Mouse (Mus musculus): ENCODE data around the gene Frmd4a. TPM values are rescaled to one million over a fixed set of nuclear protein-coding genes. Genes with fewer than 3 reads are reported as not detected.

The Frmd4a gene
- total and polyA plus RNA-seq, 3 experiments, result 10.4 to 21.0 (median 20.0) TPM

- Histone ChIP-seq H3K79me2 (replicated peaks; ENCODE audit: control insufficient read depth, insufficient read depth, low read length) (peaks cover 1% of the 10 kb centered on the region; the same call in 1 of the 2 replicates), H3K27me3 (ENCODE audit: control insufficient read depth, insufficient read depth, low read length) (no peaks in the 10 kb centered on the region), H3K27ac (no peak overlapping the region), H3K9ac (ENCODE audit: low read depth, low read length) (no peak overlapping the region), H3K36me3 (ENCODE audit: control insufficient read depth, insufficient read depth, low read length) (peaks cover 2% of the 10 kb centered on the region), H3K4me1 (ENCODE audit: control insufficient read depth, insufficient read depth, low read length) (peaks cover 7% of the 10 kb centered on the region; the same call in 1 of the 2 replicates), H3K4me3 (no peak overlapping the region)
- intact Hi-C loops (cut with DNase I), result no loop called here
- DNase-seq, result no peak
- WGBS, result 81% methylated on average over 5 of the region's 5 CpGs
- TF ChIP-seq CTCF (IDR thresholded peaks at IDR 0.05) (no peak), EP300 (IDR thresholded peaks at IDR 0.05; ENCODE audit: insufficient read depth, low read depth, low read length) (no peak), POLR2A (IDR thresholded peaks at IDR 0.05; ENCODE audit: insufficient read depth, low read depth, low read length) (no peak)
Measured at GRCm38 (mm10) chr2:4406977-4407376, 389.5 kb downstream of the Frmd4a start.

GRCm38 (mm10) chr2:4409810-4410433, 392.4 kb downstream of the Frmd4a start:
- no peak overlapping the region for H3K4me3 ChIP-seq
- H3K9ac ChIP-seq (ENCODE audit: low read depth, low read length), result no peak overlapping the region
- no peaks in the 10 kb centered on the region for H3K27me3 ChIP-seq (ENCODE audit: control insufficient read depth, insufficient read depth, low read length)
- H3K4me1 ChIP-seq (ENCODE audit: control insufficient read depth, insufficient read depth, low read length), result peaks cover 6% of the 10 kb centered on the region; the same call in 1 of the 2 replicates
- H3K27ac ChIP-seq, result peak overlapping the region; percentile 48
- peaks cover 1% of the 10 kb centered on the region; the same call in 1 of the 2 replicates for H3K79me2 ChIP-seq (replicated peaks; ENCODE audit: control insufficient read depth, insufficient read depth, low read length)
- TF ChIP-seq CTCF (IDR thresholded peaks at IDR 0.05), result peak; percentile 17; the same call in 1 of the 2 replicates
- TF ChIP-seq EP300 (IDR thresholded peaks at IDR 0.05; ENCODE audit: insufficient read depth, low read depth, low read length), result no peak
- peaks cover 2% of the 10 kb centered on the region for H3K36me3 ChIP-seq (ENCODE audit: control insufficient read depth, insufficient read depth, low read length)
- WGBS, result 51% methylated on average over 8 of the region's 8 CpGs
- no peak for DNase-seq
- intact Hi-C loops (cut with DNase I), result no loop called here

GRCm38 (mm10) chr2:4412870-4413595, 395.5 kb downstream of the Frmd4a start:
- intact Hi-C loops (cut with DNase I), result no loop called here
- Histone ChIP-seq H3K79me2 (replicated peaks; ENCODE audit: control insufficient read depth, insufficient read depth, low read length) (no peaks in the 10 kb centered on the region), H3K27ac (no peak overlapping the region), H3K36me3 (ENCODE audit: control insufficient read depth, insufficient read depth, low read length) (peaks cover 2% of the 10 kb centered on the region), H3K27me3 (ENCODE audit: control insufficient read depth, insufficient read depth, low read length) (no peaks in the 10 kb centered on the region), H3K9ac (ENCODE audit: low read depth, low read length) (no peak overlapping the region), H3K4me3 (no peak overlapping the region), H3K4me1 (ENCODE audit: control insufficient read depth, insufficient read depth, low read length) (peaks cover 6% of the 10 kb centered on the region; the same call in 1 of the 2 replicates)
- WGBS, result 17% methylated on average over 5 of the region's 5 CpGs
- TF ChIP-seq EP300 (IDR thresholded peaks at IDR 0.05; ENCODE audit: insufficient read depth, low read depth, low read length) (no peak), POLR2A (IDR thresholded peaks at IDR 0.05; ENCODE audit: insufficient read depth, low read depth, low read length) (no peak), CTCF (IDR thresholded peaks at IDR 0.05) (no peak)
- peak in 1 of 2 experiments; percentile 46 for DNase-seq

GRCm38 (mm10) chr2:4413596-4414335, 396.2 kb downstream of the Frmd4a start:
- Histone ChIP-seq H3K4me3 (no peak overlapping the region), H3K27ac (no peak overlapping the region), H3K36me3 (ENCODE audit: control insufficient read depth, insufficient read depth, low read length) (peaks cover 2% of the 10 kb centered on the region), H3K9ac (ENCODE audit: low read depth, low read length) (no peak overlapping the region), H3K4me1 (ENCODE audit: control insufficient read depth, insufficient read depth, low read length) (peaks cover 6% of the 10 kb centered on the region; the same call in 1 of the 2 replicates), H3K79me2 (replicated peaks; ENCODE audit: control insufficient read depth, insufficient read depth, low read length) (no peaks in the 10 kb centered on the region), H3K27me3 (ENCODE audit: control insufficient read depth, insufficient read depth, low read length) (no peaks in the 10 kb centered on the region)
- no peak for TF ChIP-seq CTCF (IDR thresholded peaks at IDR 0.05)
- TF ChIP-seq POLR2A (IDR thresholded peaks at IDR 0.05; ENCODE audit: insufficient read depth, low read depth, low read length), result no peak
- no peak for TF ChIP-seq EP300 (IDR thresholded peaks at IDR 0.05; ENCODE audit: insufficient read depth, low read depth, low read length)
- no peak for DNase-seq
- WGBS, result 92% methylated on average over 16 of the region's 16 CpGs
- intact Hi-C loops (cut with DNase I), result no loop called here

- H3K4me3 ChIP-seq, result no peak overlapping the region
- H3K9ac ChIP-seq (ENCODE audit: low read depth, low read length), result no peak overlapping the region
- peaks cover 3% of the 10 kb centered on the region; the same call in 1 of the 2 replicates for H3K36me3 ChIP-seq (ENCODE audit: control insufficient read depth, insufficient read depth, low read length)
- TF ChIP-seq EP300 (IDR thresholded peaks at IDR 0.05; ENCODE audit: insufficient read depth, low read depth, low read length), result no peak
- no peak for TF ChIP-seq CTCF (IDR thresholded peaks at IDR 0.05)
- no peak for TF ChIP-seq POLR2A (IDR thresholded peaks at IDR 0.05; ENCODE audit: insufficient read depth, low read depth, low read length)
- peak overlapping the region; percentile 41; the same call in 1 of the 2 replicates for H3K27ac ChIP-seq
- H3K27me3 ChIP-seq (ENCODE audit: control insufficient read depth, insufficient read depth, low read length), result no peaks in the 10 kb centered on the region
- DNase-seq, result no peak
- peaks cover 5% of the 10 kb centered on the region for H3K4me1 ChIP-seq (ENCODE audit: control insufficient read depth, insufficient read depth, low read length)
- intact Hi-C loops (cut with DNase I), result no loop called here
- 94% methylated on average over 4 of the region's 4 CpGs for WGBS
- peaks cover 4% of the 10 kb centered on the region for H3K79me2 ChIP-seq (replicated peaks; ENCODE audit: control insufficient read depth, insufficient read depth, low read length)
Measured at GRCm38 (mm10) chr2:4420679-4421312, 403.3 kb downstream of the Frmd4a start.
